Mouse (Mus musculus) MEL (cell line): ENCODE data around the gene Kcnip1. TPM values are rescaled to one million over a fixed set of nuclear protein-coding genes. Genes with fewer than 3 reads are reported as not detected.

Experiments
- DNase-seq: peaks from one replicate; pipeline ENCODE4 v3.0.0; 2011; ENCODE audit warnings: low read depth, low spot score
- H3K27ac ChIP-seq: 2 replicates; pipeline ENCODE4 v1.5.1; 2012; ENCODE audit warnings: low read depth, mild to moderate bottlenecking, control low read depth, low read length, moderate library complexity; ENCODE audit not compliant: control insufficient read depth
- H3K27me3 ChIP-seq, 2 experiments: fragments of 150-350 bp in 1 of 2; sonication (generic) in 1 of 2; 2 replicates each; pipeline ENCODE4 v1.6.1; 2012; ENCODE audit warnings: low read length in 2 of 2, mild to moderate bottlenecking in 2 of 2, improper control_type of control experiment in 1 of 2, moderate library complexity in 1 of 2; ENCODE audit not compliant: insufficient read depth in 2 of 2, control insufficient read depth in 1 of 2
- H3K36me3 ChIP-seq, 2 experiments: 2 replicates each; pipeline ENCODE4 v1.6.1; 2012 to 2014; ENCODE audit warnings: low read length in 2 of 2, improper control_type of control experiment in 1 of 2, inconsistent platforms in 1 of 2, mild to moderate bottlenecking in 1 of 2; ENCODE audit not compliant: insufficient read depth in 2 of 2, control insufficient read depth in 1 of 2
- H3K4me1 ChIP-seq, 2 experiments: fragments of 150-350 bp in 1 of 2; sonication (generic) in 1 of 2; 2 replicates each; pipeline ENCODE4 v1.6.1; 2012; ENCODE audit warnings: low read length in 2 of 2, improper control_type of control experiment in 1 of 2, mild to moderate bottlenecking in 1 of 2; ENCODE audit not compliant: insufficient read depth in 2 of 2, control insufficient read depth in 1 of 2
- H3K4me3 ChIP-seq, 2 experiments: fragments of 150-350 bp in 1 of 2; sonication (generic) in 1 of 2; 2 replicates each; pipeline ENCODE4 v1.5.1; 2012; ENCODE audit warnings: low read depth in 2 of 2, low read length in 2 of 2, mild to moderate bottlenecking in 2 of 2, moderate library complexity in 2 of 2, control low read depth in 1 of 2, improper control_type of control experiment in 1 of 2; ENCODE audit not compliant: control insufficient read depth in 1 of 2, insufficient read depth in 1 of 2
- H3K79me2 ChIP-seq: 2 replicates; pipeline ENCODE4 v1.6.1; 2012; ENCODE audit warnings: mild to moderate bottlenecking, low read length, moderate library complexity; ENCODE audit not compliant: control insufficient read depth, poor library complexity, insufficient read depth
- H3K9ac ChIP-seq: 2 replicates; pipeline ENCODE4 v1.6.1; 2012; ENCODE audit warnings: low read depth, mild to moderate bottlenecking, control low read depth, low read length, moderate library complexity; ENCODE audit not compliant: control insufficient read depth, poor library complexity, severe bottlenecking
- H3K9me3 ChIP-seq: fragments of 150-350 bp; sonication (generic); replicated peaks from 2 replicates; pipeline ENCODE4 v1.6.1; 2012; ENCODE audit warnings: mild to moderate bottlenecking, low read length, improper control_type of control experiment, moderate library complexity; ENCODE audit not compliant: insufficient read depth
- CHD2 ChIP-seq: IDR thresholded peaks from 2 replicates; pipeline ENCODE4 v1.6.1; 2011; ENCODE audit warnings: low read length, improper control_type of control experiment
- CTCF ChIP-seq, 3 experiments: IDR thresholded peaks in 2 of 3; conservative IDR thresholded peaks in 1 of 3; 2 replicates each; pipeline ENCODE4 v1.5.1; 2011 to 2012; ENCODE audit warnings: low read length in 3 of 3, low read depth in 2 of 3, mild to moderate bottlenecking in 2 of 3, improper control_type of control experiment in 1 of 3, inconsistent platforms in 1 of 3, mixed read lengths in 1 of 3, moderate library complexity in 1 of 3; ENCODE audit not compliant: control insufficient read depth in 1 of 3, insufficient read depth in 1 of 3, poor library complexity in 1 of 3, severe bottlenecking in 1 of 3
- E2F4 ChIP-seq: IDR thresholded peaks from 2 replicates; pipeline ENCODE4 v1.6.1; 2011; ENCODE audit warnings: low read depth, low read length, improper control_type of control experiment, borderline replicate concordance
- ELF1 ChIP-seq: IDR thresholded peaks from 2 replicates; pipeline ENCODE4 v1.6.1; 2014; ENCODE audit warnings: low read depth, mild to moderate bottlenecking, inconsistent platforms, low read length, improper control_type of control experiment, moderate library complexity
- EP300 ChIP-seq, 2 experiments: IDR thresholded peaks; 2 replicates each; pipeline ENCODE4 v1.6.1; 2011; ENCODE audit warnings: improper control_type of control experiment in 2 of 2, low read length in 2 of 2, low read depth in 1 of 2, mild to moderate bottlenecking in 1 of 2
- ETS1 ChIP-seq: IDR thresholded peaks from 2 replicates; pipeline ENCODE4 v1.6.1; 2012; ENCODE audit warnings: low read depth, mild to moderate bottlenecking, inconsistent platforms, low read length, improper control_type of control experiment, moderate library complexity
- HCFC1 ChIP-seq: IDR thresholded peaks from 2 replicates; pipeline ENCODE4 v1.6.1; 2012; ENCODE audit warnings: low read depth, mild to moderate bottlenecking, inconsistent platforms, low read length, improper control_type of control experiment, moderate library complexity
- KAT2A ChIP-seq: conservative IDR thresholded peaks from 2 replicates; pipeline ENCODE4 v1.6.1; 2012; ENCODE audit warnings: low read depth, low read length, improper control_type of control experiment, inconsistent platforms
- MAFK ChIP-seq: IDR thresholded peaks from 2 replicates; pipeline ENCODE4 v1.6.1; 2011; ENCODE audit warnings: low read depth, mild to moderate bottlenecking, low read length, improper control_type of control experiment, borderline replicate concordance
- MXI1 ChIP-seq: IDR thresholded peaks from 2 replicates; pipeline ENCODE4 v1.6.1; 2011; ENCODE audit warnings: mild to moderate bottlenecking, low read depth, low read length, improper control_type of control experiment
- MYB ChIP-seq: IDR thresholded peaks from 2 replicates; pipeline ENCODE4 v1.6.1; 2011; ENCODE audit warnings: mild to moderate bottlenecking, low read depth, low read length, improper control_type of control experiment
- MYC ChIP-seq: IDR thresholded peaks from 2 replicates; pipeline ENCODE4 v1.6.1; 2011; ENCODE audit warnings: low read depth, mild to moderate bottlenecking, low read length, improper control_type of control experiment, moderate library complexity
- NELFE ChIP-seq: IDR thresholded peaks from 2 replicates; pipeline ENCODE4 v1.6.1; 2011; ENCODE audit warnings: low read depth, low read length, improper control_type of control experiment
- POLR2AphosphoS2 ChIP-seq: IDR thresholded peaks from 2 replicates; pipeline ENCODE4 v1.6.1; 2011; ENCODE audit warnings: low read length, improper control_type of control experiment
- RCOR1 ChIP-seq: IDR thresholded peaks from 2 replicates; pipeline ENCODE4 v1.6.1; 2012; ENCODE audit warnings: low read depth, mild to moderate bottlenecking, inconsistent platforms, low read length, improper control_type of control experiment
- SIN3A ChIP-seq: IDR thresholded peaks from 2 replicates; pipeline ENCODE4 v1.6.1; 2012; ENCODE audit warnings: low read length, improper control_type of control experiment, inconsistent platforms
- SMC3 ChIP-seq: IDR thresholded peaks from 2 replicates; pipeline ENCODE4 v1.6.1; 2011; ENCODE audit warnings: low read depth, low read length, improper control_type of control experiment
- TBP ChIP-seq: IDR thresholded peaks from 2 replicates; pipeline ENCODE4 v1.8.0; 2011; ENCODE audit warnings: low read depth, low read length, improper control_type of control experiment
- TCF12 ChIP-seq: IDR thresholded peaks from 2 replicates; pipeline ENCODE4 v1.6.1; 2014; ENCODE audit warnings: low read depth, mild to moderate bottlenecking, inconsistent platforms, low read length, improper control_type of control experiment, moderate library complexity
- UBTF ChIP-seq: IDR thresholded peaks from 2 replicates; pipeline ENCODE4 v1.6.1; 2012; ENCODE audit warnings: low read depth, mild to moderate bottlenecking, inconsistent platforms, low read length, improper control_type of control experiment, moderate library complexity, borderline replicate concordance; ENCODE audit not compliant: insufficient read depth
- USF1 ChIP-seq: IDR thresholded peaks from 2 replicates; pipeline ENCODE4 v1.6.1; 2014; ENCODE audit warnings: low read depth, mild to moderate bottlenecking, inconsistent platforms, low read length, improper control_type of control experiment, moderate library complexity
- USF2 ChIP-seq, 2 experiments: IDR thresholded peaks; 2 replicates each; pipeline ENCODE4 v1.6.1; 2011 to 2012; ENCODE audit warnings: improper control_type of control experiment in 2 of 2, low read length in 2 of 2, borderline replicate concordance in 1 of 2, inconsistent platforms in 1 of 2, low read depth in 1 of 2, mild to moderate bottlenecking in 1 of 2; ENCODE audit not compliant: insufficient read depth in 1 of 2
- ZC3H11A ChIP-seq: IDR thresholded peaks from 2 replicates; pipeline ENCODE4 v1.6.1; 2012; ENCODE audit warnings: low read depth, mild to moderate bottlenecking, inconsistent platforms, low read length, improper control_type of control experiment
- ZKSCAN1 ChIP-seq: IDR thresholded peaks from 2 replicates; pipeline ENCODE4 v1.6.1; 2012; ENCODE audit warnings: low read depth, mild to moderate bottlenecking, inconsistent platforms, low read length, improper control_type of control experiment, moderate library complexity
- ZMIZ1 ChIP-seq: IDR thresholded peaks from 2 replicates; pipeline ENCODE4 v1.6.1; 2012; ENCODE audit warnings: low read depth, mild to moderate bottlenecking, inconsistent platforms, low read length, improper control_type of control experiment, moderate library complexity
- polyA plus RNA-seq, 2 experiments: library from polyadenylated mRNA; stranded (reverse) in 1 of 2; unstranded in 1 of 2; fragments of >175 nt in 1 of 2; fragments of >200 nt in 1 of 2; gene quantifications; 2 replicates each; pipeline versions ENCODE4 v1.2.1 to v1.2.4; 2012; ENCODE audit warnings: low replicate concordance in 2 of 2, low read depth in 1 of 2; ENCODE audit not compliant: insufficient read length in 2 of 2, insufficient read depth in 1 of 2, missing spikeins in 1 of 2
- total RNA-seq: library from RNA; depleted of rRNA; stranded (reverse); fragments of 300-350 nt; gene quantifications from 2 replicates; pipeline ENCODE4 v1.2.3, GENCODE M21; 2012

The Kcnip1 gene
- total and polyA plus RNA-seq, 3 experiments: 0.04 to 0.06 TPM; not detected in 1

GRCm38 (mm10) chr11:33701958-33702459 lies 290.9 kb downstream of the Kcnip1 start:
- Histone ChIP-seq H3K27ac (no peak overlapping the region), H3K4me1 (no peaks in the 10 kb centered on the region), H3K79me2 (no peaks in the 10 kb centered on the region), H3K27me3 (0 out of 4 replicates have a peak, but pooled peaks cover 0 to 2% of the 10 kb centered on the region in 2 experiments), H3K36me3 (no peaks in the 10 kb centered on the region), H3K9me3 (no peaks in the 10 kb centered on the region)
- no peak for DNase-seq
- TF ChIP-seq ZMIZ1 (no peak), HCFC1 (no peak), NELFE (no peak), UBTF (no peak), TBP (no peak), CHD2 (no peak), MYC (no peak), RCOR1 (no peak), ZC3H11A (no peak), TCF12 (no peak), EP300 (IDR thresholded peaks at IDR 0.05; ENCODE audit: low read depth in 1 of 2, low read length in 2 of 2) (no peak), POLR2AphosphoS2 (no peak), MYB (no peak), ZKSCAN1 (no peak), USF2 (IDR thresholded peaks at IDR 0.05; ENCODE audit: borderline replicate concordance in 1 of 2, insufficient read depth in 1 of 2, low read depth in 1 of 2, low read length in 2 of 2) (no peak), MXI1 (no peak), SIN3A (no peak), USF1 (no peak), ELF1 (no peak)
- TF ChIP-seq, all 39 proteins: peak for 0
- H3K9ac ChIP-seq: no peak overlapping the region
- no peak overlapping the region for H3K4me3 ChIP-seq

- no peak for DNase-seq
- Histone ChIP-seq H3K4me3 (no peak overlapping the region), H3K4me1 (no peaks in the 10 kb centered on the region), H3K27me3 (0 out of 4 replicates have a peak, but pooled peaks cover 0 to 2% of the 10 kb centered on the region in 2 experiments), H3K9me3 (no peaks in the 10 kb centered on the region), H3K9ac (no peak overlapping the region), H3K79me2 (no peaks in the 10 kb centered on the region), H3K36me3 (no peaks in the 10 kb centered on the region), H3K27ac (no peak overlapping the region)
- TF ChIP-seq KAT2A (no peak), EP300 (IDR thresholded peaks at IDR 0.05; ENCODE audit: low read depth in 1 of 2, low read length in 2 of 2) (no peak), USF2 (IDR thresholded peaks at IDR 0.05; ENCODE audit: borderline replicate concordance in 1 of 2, insufficient read depth in 1 of 2, low read depth in 1 of 2, low read length in 2 of 2) (no peak), ETS1 (no peak), UBTF (no peak), MXI1 (no peak), USF1 (no peak), TCF12 (no peak), POLR2AphosphoS2 (no peak), E2F4 (no peak), CTCF (IDR thresholded peaks at IDR 0.05 in 2 of 3, conservative IDR thresholded peaks at IDR 0.05 in 1 of 3; ENCODE audit: control insufficient read depth in 1 of 3, insufficient read depth in 1 of 3, low read depth in 2 of 3, low read length in 3 of 3, poor library complexity in 1 of 3, severe bottlenecking in 1 of 3) (no peak), MYC (no peak), ZMIZ1 (no peak), SMC3 (no peak), ELF1 (no peak), MAFK (no peak), HCFC1 (no peak), NELFE (no peak), ZKSCAN1 (no peak), CHD2 (no peak)
- TF ChIP-seq, all 39 proteins: peak for 0
These were observed 291.6 kb downstream of the Kcnip1 start for GRCm38 (mm10) chr11:33701236-33701957.
